Mouse (Mus musculus) adipocyte (in vitro differentiated cells): ENCODE measurements around the gene Samd5.
A peak's percentile ranks its signal among the peaks of the same experiment; 100 is the strongest.

Experiments
- DNase-seq: peaks from one replicate; pipeline ENCODE4 v3.0.0-alpha.2; 2016; ENCODE audit warnings: low spot score

The Samd5 gene

GRCm38 (mm10) chr10:9650050-9650825 lies 24.8 kb downstream of the Samd5 start:
- DNase-seq, result no peak

- DNase-seq, result no peak
Observed at GRCm38 (mm10) chr10:9648464-9648863, 26.5 kb downstream of the Samd5 start.

GRCm38 (mm10) chr10:9647741-9648140 lies 27.3 kb downstream of the Samd5 start:
- no peak for DNase-seq

GRCm38 (mm10) chr10:9646391-9646790 lies 28.6 kb downstream of the Samd5 start:
- no peak for DNase-seq

- no peak for DNase-seq
Observed at GRCm38 (mm10) chr10:9643531-9643930, 31.5 kb downstream of the Samd5 start.

- DNase-seq, result peak; percentile 28
Observed at GRCm38 (mm10) chr10:9642077-9642476, 32.9 kb downstream of the Samd5 start.

GRCm38 (mm10) chr10:9640678-9641077 lies 34.3 kb downstream of the Samd5 start:
- DNase-seq, result no peak

- DNase-seq, result no peak
Observed at GRCm38 (mm10) chr10:9640056-9640455, 35.0 kb downstream of the Samd5 start.

- DNase-seq, result no peak
Observed at GRCm38 (mm10) chr10:9625356-9625755, 49.7 kb downstream of the Samd5 start.

- no peak for DNase-seq
Observed at GRCm38 (mm10) chr10:9621926-9622688, 52.9 kb downstream of the Samd5 start.

GRCm38 (mm10) chr10:9621055-9621454 lies 54.0 kb downstream of the Samd5 start:
- no peak for DNase-seq

GRCm38 (mm10) chr10:9615009-9615408 lies 60.0 kb downstream of the Samd5 start:
- peak; percentile 13 for DNase-seq

GRCm38 (mm10) chr10:9608854-9609253 lies 66.2 kb downstream of the Samd5 start:
- no peak for DNase-seq

- no peak for DNase-seq
Observed at GRCm38 (mm10) chr10:9607155-9607554, 67.9 kb downstream of the Samd5 start.

GRCm38 (mm10) chr10:9605635-9606034 lies 69.4 kb downstream of the Samd5 start:
- peak; percentile 80 for DNase-seq

- no peak for DNase-seq
Observed at GRCm38 (mm10) chr10:9603290-9603689, 71.7 kb downstream of the Samd5 start.

- DNase-seq, result peak; percentile 84
Observed at GRCm38 (mm10) chr10:9602845-9603244, 72.2 kb downstream of the Samd5 start.

GRCm38 (mm10) chr10:9602389-9602788 lies 72.6 kb downstream of the Samd5 start:
- DNase-seq, result no peak

- DNase-seq, result no peak
Observed at GRCm38 (mm10) chr10:9596228-9596627, 78.8 kb downstream of the Samd5 start.

- DNase-seq, result no peak
Observed at GRCm38 (mm10) chr10:9594666-9595065, 80.3 kb downstream of the Samd5 start.

GRCm38 (mm10) chr10:9590606-9591005 lies 84.4 kb downstream of the Samd5 start:
- no peak for DNase-seq

GRCm38 (mm10) chr10:9586328-9586727 lies 88.7 kb downstream of the Samd5 start:
- no peak for DNase-seq

- no peak for DNase-seq
Observed at GRCm38 (mm10) chr10:9579374-9579773, 95.6 kb downstream of the Samd5 start.
